Mouse (Mus musculus) embryonic facial prominence, embryonic 11.5 days (tissue): ENCODE measurements at regions not wholly inside any gene's neighbourhood (a gene's known extent, or its start where the extent isn't known, plus 50 kb on each side); places are given as distances from the start of the nearest gene placed in this dataset.
A peak's percentile ranks its signal among the peaks of the same experiment; 100 is the strongest.
"Not testable (repeated sequence)": the region's sequence is repeated elsewhere in the genome, so short reads cannot be mapped to it uniquely, and the experiment has no call there.

Experiments used
- ATAC-seq: fragments of 200-750 bp; cut with Nextera tagmentation; replicated peaks from 2 replicates; pipeline ENCODE4 v1.8.0; 2017; ENCODE audit warnings: low read depth; ENCODE audit not compliant: insufficient number of reproducible peaks, low FRiP score, low TSS enrichment
- DNase-seq: peaks from one replicate; pipeline ENCODE4 v3.0.0-alpha.2; 2015; ENCODE audit warnings: low spot score
- H3K27ac ChIP-seq: fragments of 300-500 bp; sonication (generic); replicated peaks from 2 replicates; pipeline ENCODE4 v1.5.1; 2014; ENCODE audit warnings: mild to moderate bottlenecking, low read depth, low read length, control low read depth
- H3K27me3 ChIP-seq: fragments of 300-500 bp; sonication (generic); 2 replicates; pipeline ENCODE4 v1.6.1; 2014; ENCODE audit warnings: mild to moderate bottlenecking, low read length, moderate library complexity, mixed read lengths; ENCODE audit not compliant: control insufficient read depth, insufficient read depth
- H3K36me3 ChIP-seq: fragments of 300-500 bp; sonication (generic); replicated peaks from 2 replicates; pipeline ENCODE4 v1.6.1; 2014; ENCODE audit warnings: low read depth, mild to moderate bottlenecking, low read length, moderate library complexity, mixed read lengths; ENCODE audit not compliant: control insufficient read depth, insufficient read depth
- H3K4me1 ChIP-seq: fragments of 300-500 bp; sonication (generic); 2 replicates; pipeline ENCODE4 v1.6.1; 2014; ENCODE audit warnings: low read length, mixed read lengths; ENCODE audit not compliant: control insufficient read depth, insufficient read depth
- H3K4me2 ChIP-seq: fragments of 300-500 bp; sonication (generic); 2 replicates; pipeline ENCODE4 v1.6.1; 2014; ENCODE audit warnings: low read depth, mild to moderate bottlenecking, control low read depth, low read length, moderate library complexity
- H3K4me3 ChIP-seq: fragments of 300-500 bp; sonication (generic); 2 replicates; pipeline ENCODE4 v1.5.1; 2014; ENCODE audit warnings: low read depth, low read length, control low read depth
- H3K9ac ChIP-seq: fragments of 300-500 bp; sonication (generic); replicated peaks from 2 replicates; pipeline ENCODE4 v1.6.1; 2014; ENCODE audit warnings: mild to moderate bottlenecking, control low read depth, low read length
- H3K9me3 ChIP-seq: fragments of 300-500 bp; sonication (generic); replicated peaks from 2 replicates; pipeline ENCODE4 v1.6.1; 2016; ENCODE audit warnings: mild to moderate bottlenecking, low read length, inconsistent platforms, mixed read lengths; ENCODE audit not compliant: control insufficient read depth
- WGBS: fragments of 180-500 bp; shearing (Covaris S2); extraction: QIAGEN DNeasy Blood & Tissue Kit; methylation state at CpG from one replicate; pipeline ENCODE4 v1.1.7; 2014; 5-methylcytosine and 5-hydroxymethylcytosine counted together

DNA sequence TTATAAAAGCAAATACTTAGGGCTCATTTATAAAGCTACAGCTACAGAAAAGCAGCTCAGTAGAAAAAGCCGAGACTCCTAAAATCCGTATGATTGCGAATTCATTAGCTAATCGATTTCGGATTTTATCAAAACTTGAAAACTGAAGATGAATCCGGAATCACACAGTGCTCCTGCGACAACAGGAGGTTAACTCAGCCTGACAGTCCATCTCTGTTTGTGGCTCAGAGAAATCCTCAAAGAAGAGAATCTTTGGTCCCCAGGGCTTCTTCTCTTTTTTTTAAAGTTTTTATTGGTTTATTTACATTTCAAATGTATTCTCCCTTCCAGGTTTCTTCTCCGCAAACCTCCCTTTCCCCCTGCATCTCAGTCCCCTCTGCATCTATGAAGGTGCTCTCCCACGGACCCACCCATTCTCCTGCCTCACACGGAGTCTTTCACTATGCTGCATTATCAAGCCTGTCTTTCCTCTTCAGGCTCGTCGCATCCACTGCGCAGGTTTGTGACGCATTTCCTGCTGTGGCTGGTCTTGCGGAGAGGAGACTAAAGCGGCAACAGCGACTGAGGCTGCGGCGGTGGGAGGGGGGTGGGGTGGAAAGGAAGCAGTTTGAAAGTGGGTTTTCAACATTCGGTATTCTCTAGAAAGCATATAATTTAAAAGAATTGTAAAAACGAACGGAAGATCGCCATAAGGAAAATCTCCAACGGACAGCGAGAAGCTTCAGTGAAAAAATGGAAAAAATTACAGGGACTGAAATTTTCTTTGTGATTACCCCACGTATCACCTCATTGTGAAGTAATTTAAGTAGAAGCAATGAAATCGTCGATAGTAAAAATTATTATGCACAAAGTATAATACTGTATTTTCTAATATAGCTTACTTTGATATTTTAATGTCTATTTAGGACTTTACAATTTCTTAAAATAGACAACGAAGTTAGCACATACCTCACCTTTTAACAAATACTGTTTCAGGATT is 482.5 kb upstream of the Snrpn start:
- H3K27me3 ChIP-seq, H3K9me3 ChIP-seq, H3K27ac ChIP-seq, H3K4me3 ChIP-seq, H3K4me1 ChIP-seq, H3K9ac ChIP-seq, H3K36me3 ChIP-seq, H3K4me2 ChIP-seq: not testable (repeated sequence)
- ATAC-seq (peak; percentile 81), DNase-seq (peak; percentile 75)
- WGBS, result 26% methylated on average over 29 of the region's 29 CpGs

DNA sequence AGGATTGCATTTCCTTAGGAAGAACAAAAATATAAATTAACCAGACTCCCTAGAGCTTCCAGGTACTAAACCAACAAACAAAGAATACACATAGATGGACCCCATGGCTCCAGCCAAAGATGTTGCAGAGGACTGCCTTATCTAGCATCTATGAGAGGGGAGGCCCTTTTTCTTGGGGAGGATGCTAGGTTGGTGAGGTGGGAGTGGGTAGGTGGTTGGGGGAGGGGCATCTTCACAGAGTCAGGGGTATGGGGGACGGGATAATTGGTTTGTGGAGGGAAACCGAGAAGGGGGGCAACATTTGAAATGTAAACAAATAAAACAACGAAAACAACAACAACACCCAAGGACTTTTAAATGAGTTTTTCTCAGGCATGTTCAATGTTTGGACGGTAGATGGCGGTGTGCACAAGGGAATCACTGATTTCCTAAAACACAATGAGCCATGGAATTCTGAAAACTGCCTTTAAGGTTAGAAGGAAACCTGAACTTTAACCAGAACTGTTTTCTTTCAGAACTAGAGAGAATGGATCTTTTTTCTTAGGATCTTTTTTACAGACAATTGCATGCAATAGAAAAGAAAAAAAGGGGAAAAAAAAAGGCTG is 477.2 kb upstream of the Snrpn start:
- not testable (repeated sequence) for H3K4me2 ChIP-seq, H3K36me3 ChIP-seq, H3K27ac ChIP-seq, H3K27me3 ChIP-seq, H3K4me3 ChIP-seq, H3K4me1 ChIP-seq, ATAC-seq, H3K9me3 ChIP-seq, H3K9ac ChIP-seq
- DNase-seq, result peak; percentile 42
- 11% methylated on average over 5 of the region's 5 CpGs for WGBS
